Mouse (Mus musculus) neural tube, embryonic 14.5 days (tissue): ENCODE data around the gene Gak. TPM values are rescaled to one million over a fixed set of nuclear protein-coding genes. Genes with fewer than 3 reads are reported as not detected.

Experiments
- ATAC-seq: fragments of 200-750 bp; cut with Nextera tagmentation; 2 replicates; pipeline ENCODE4 v1.8.0; 2017; ENCODE audit warnings: low read depth, mild to moderate bottlenecking, moderate TSS enrichment, moderate library complexity
- H3K27ac ChIP-seq: fragments of 300-500 bp; sonication (generic); 2 replicates; pipeline ENCODE4 v1.5.1; 2014; ENCODE audit warnings: low read depth, mild to moderate bottlenecking, control low read depth, low read length, moderate library complexity, mixed read lengths
- H3K27me3 ChIP-seq: fragments of 300-500 bp; sonication (generic); 2 replicates; pipeline ENCODE4 v1.6.1; 2014; ENCODE audit warnings: low read length; ENCODE audit not compliant: control insufficient read depth, insufficient read depth
- H3K36me3 ChIP-seq: fragments of 300-500 bp; sonication (generic); 2 replicates; pipeline ENCODE4 v1.6.1; 2014; ENCODE audit warnings: low read length, mixed read lengths; ENCODE audit not compliant: control insufficient read depth, insufficient read depth
- H3K4me1 ChIP-seq: fragments of 300-500 bp; sonication (generic); 2 replicates; pipeline ENCODE4 v1.6.1; 2014; ENCODE audit warnings: low read length; ENCODE audit not compliant: control insufficient read depth, insufficient read depth
- H3K4me2 ChIP-seq: fragments of 300-500 bp; sonication (generic); 2 replicates; pipeline ENCODE4 v1.6.1; 2014; ENCODE audit warnings: mild to moderate bottlenecking, low read depth, low read length, control low read depth
- H3K4me3 ChIP-seq: fragments of 300-500 bp; sonication (generic); 2 replicates; pipeline ENCODE4 v1.5.1; 2014; ENCODE audit warnings: low read depth, low read length, control low read depth, mixed read lengths
- H3K9ac ChIP-seq: fragments of 300-500 bp; sonication (generic); replicated peaks from 2 replicates; pipeline ENCODE4 v1.6.1; 2014; ENCODE audit warnings: low read depth, mild to moderate bottlenecking, control low read depth, low read length, mixed read lengths
- H3K9me3 ChIP-seq: fragments of 300-500 bp; sonication (generic); 2 replicates; pipeline ENCODE4 v1.6.1; 2016; ENCODE audit warnings: low read length; ENCODE audit not compliant: control insufficient read depth
- WGBS: fragments of 180-500 bp; shearing (Covaris S2); extraction: QIAGEN DNeasy Blood & Tissue Kit; methylation state at CpG from one replicate; pipeline ENCODE4 v1.1.7; 2014; 5-methylcytosine and 5-hydroxymethylcytosine counted together
- polyA plus RNA-seq: library from polyadenylated mRNA; unstranded; fragments of >200 nt; fragmentation: Nextera tagmentation; extraction: Ambion mirVana; gene quantifications from 2 replicates; pipeline ENCODE4 v1.2.1, GENCODE M21; 2014

The Gak gene
- polyA plus RNA-seq, 1 experiment from 2014 or later, result 42.4 TPM

- peak; percentile 2; the same call in 1 of the 2 replicates for ATAC-seq
- Histone ChIP-seq H3K4me3 (no peak overlapping the region; the same call in 1 of the 2 replicates), H3K36me3 (no peaks in the 10 kb centered on the region; the same call in 1 of the 2 replicates), H3K27ac (no peak overlapping the region; the same call in 1 of the 2 replicates), H3K27me3 (no peaks in the 10 kb centered on the region), H3K9me3 (no peaks in the 10 kb centered on the region), H3K4me1 (peaks cover 13% of the 10 kb centered on the region), H3K9ac (no peak overlapping the region; the same call in 1 of the 2 replicates), H3K4me2 (peak overlapping the region; percentile 74; the same call in 1 of the 2 replicates)
- 74% methylated on average over 9 of the region's 9 CpGs for WGBS
Measured at GRCm38 (mm10) chr5:108669986-108670385, 40.4 kb upstream of the Gak start.

- Histone ChIP-seq H3K9ac (peak within 1 kb of the TSS; percentile 66), H3K9me3 (no peaks in the 10 kb centered on the region), H3K4me3 (peak within 1 kb of the TSS; percentile 46), H3K27me3 (no peaks in the 10 kb centered on the region), H3K36me3 (no peaks in the 10 kb centered on the region; the same call in 1 of the 2 replicates), H3K27ac (peak within 1 kb of the TSS; percentile 83), H3K4me1 (peaks cover 13% of the 10 kb centered on the region), H3K4me2 (peak within 1 kb of the TSS; percentile 74)
- ATAC-seq, result peak; percentile 87
- WGBS, result 6% methylated on average over 43 of the region's 43 CpGs
Measured at GRCm38 (mm10) chr5:108668977-108669936, 39.7 kb upstream of the Gak start, which contains the start of gene Dgkq. TSS of gene Dgkq (minus strand) at chr5:108669672.

GRCm38 (mm10) chr5:108668387-108668932 is 38.9 kb upstream of the Gak start:
- peaks cover 13% of the 10 kb centered on the region for H3K4me1 ChIP-seq
- ATAC-seq, result no peak; the same call in 1 of the 2 replicates
- H3K4me2 ChIP-seq, result peak overlapping the region; percentile 74
- H3K9ac ChIP-seq, result peak overlapping the region; percentile 66
- WGBS, result 10% methylated on average over 3 of the region's 3 CpGs
- no peaks in the 10 kb centered on the region; the same call in 1 of the 2 replicates for H3K36me3 ChIP-seq
- H3K9me3 ChIP-seq, result no peaks in the 10 kb centered on the region
- peak overlapping the region; percentile 83; the same call in 1 of the 2 replicates for H3K27ac ChIP-seq
- peak overlapping the region; percentile 46 for H3K4me3 ChIP-seq
- H3K27me3 ChIP-seq, result no peaks in the 10 kb centered on the region

GRCm38 (mm10) chr5:108667370-108667769 is 37.8 kb upstream of the Gak start:
- Histone ChIP-seq H3K27me3 (no peaks in the 10 kb centered on the region), H3K9ac (no peak overlapping the region), H3K4me3 (no peak overlapping the region), H3K4me2 (no peak overlapping the region), H3K27ac (no peak overlapping the region), H3K36me3 (no peaks in the 10 kb centered on the region; the same call in 1 of the 2 replicates), H3K4me1 (peaks cover 13% of the 10 kb centered on the region), H3K9me3 (no peaks in the 10 kb centered on the region)
- ATAC-seq, result no peak
- WGBS, result 85% methylated on average over 2 of the region's 2 CpGs

GRCm38 (mm10) chr5:108665066-108665465 is 35.5 kb upstream of the Gak start:
- peaks cover 14% of the 10 kb centered on the region for H3K4me1 ChIP-seq
- H3K36me3 ChIP-seq, result no peaks in the 10 kb centered on the region
- 50% methylated on average over 3 of the region's 3 CpGs for WGBS
- H3K4me2 ChIP-seq, result no peak overlapping the region
- no peaks in the 10 kb centered on the region for H3K9me3 ChIP-seq
- no peak for ATAC-seq
- no peak overlapping the region for H3K4me3 ChIP-seq
- no peaks in the 10 kb centered on the region for H3K27me3 ChIP-seq
- no peak overlapping the region for H3K27ac ChIP-seq
- H3K9ac ChIP-seq, result no peak overlapping the region

- 91% methylated on average over 4 of the region's 4 CpGs for WGBS
- Histone ChIP-seq H3K27me3 (no peaks in the 10 kb centered on the region), H3K9ac (no peak overlapping the region), H3K27ac (no peak overlapping the region), H3K4me1 (peaks cover 14% of the 10 kb centered on the region; the same call in 1 of the 2 replicates), H3K36me3 (no peaks in the 10 kb centered on the region), H3K9me3 (no peaks in the 10 kb centered on the region), H3K4me2 (no peak overlapping the region), H3K4me3 (no peak overlapping the region)
- no peak for ATAC-seq
Measured at GRCm38 (mm10) chr5:108662772-108663171, 33.2 kb upstream of the Gak start.

- H3K4me1 ChIP-seq, result peaks cover 14% of the 10 kb centered on the region; the same call in 1 of the 2 replicates
- peak overlapping the region; percentile 79 for H3K4me3 ChIP-seq
- H3K36me3 ChIP-seq, result peaks cover 2% of the 10 kb centered on the region; the same call in 1 of the 2 replicates
- H3K4me2 ChIP-seq, result peak overlapping the region; percentile 85
- ATAC-seq, result peak; percentile 97
- peak overlapping the region; percentile 77 for H3K9ac ChIP-seq
- H3K27ac ChIP-seq, result no peak overlapping the region
- no peaks in the 10 kb centered on the region for H3K27me3 ChIP-seq
- no peaks in the 10 kb centered on the region for H3K9me3 ChIP-seq
- WGBS, result 12% methylated on average over 36 of the region's 36 CpGs
Measured at GRCm38 (mm10) chr5:108660632-108661268, 31.2 kb upstream of the Gak start.

- ATAC-seq, result peak; percentile 32
- Histone ChIP-seq H3K36me3 (peaks cover 9% of the 10 kb centered on the region), H3K9ac (peak within 1 kb of the TSS; percentile 77), H3K27ac (no peak within 1 kb of the TSS), H3K9me3 (no peaks in the 10 kb centered on the region), H3K4me2 (peak within 1 kb of the TSS; percentile 85), H3K27me3 (no peaks in the 10 kb centered on the region), H3K4me1 (peaks cover 14% of the 10 kb centered on the region; the same call in 1 of the 2 replicates), H3K4me3 (peak within 1 kb of the TSS; percentile 79)
- 12% methylated on average over 24 of the region's 24 CpGs for WGBS
Measured at GRCm38 (mm10) chr5:108659698-108660631, 30.4 kb upstream of the Gak start, which contains the start of gene Idua. TSS of gene Idua (plus strand) at chr5:108660331.
